Mouse (Mus musculus) ES-E14 (cell line): Measurements from ENCODE around the gene Cacna1e.

Experiments used
- CHD2 ChIP-seq: IDR thresholded peaks from 2 replicates; pipeline ENCODE4 v1.6.1; 2014; ENCODE audit warnings: mild to moderate bottlenecking, low read depth, low read length, inconsistent platforms
- HCFC1 ChIP-seq: IDR thresholded peaks from 2 replicates; pipeline ENCODE4 v1.6.1; 2012; ENCODE audit warnings: low read length, inconsistent platforms, borderline replicate concordance; ENCODE audit not compliant: insufficient read depth
- MAFK ChIP-seq: IDR thresholded peaks from 2 replicates; pipeline ENCODE4 v1.6.1; 2014; ENCODE audit warnings: mild to moderate bottlenecking, low read depth, low read length, inconsistent platforms; ENCODE audit not compliant: insufficient read depth
- ZNF384 ChIP-seq: IDR thresholded peaks from 2 replicates; pipeline ENCODE4 v1.6.1; 2012; ENCODE audit warnings: low read depth, low read length, inconsistent platforms

- TF ChIP-seq HCFC1, result no peak
- TF ChIP-seq ZNF384, result no peak
- TF ChIP-seq MAFK, result no peak
- no peak for TF ChIP-seq CHD2
Observed at GRCm38 (mm10) chr1:154646156-154646950, 237.9 kb downstream of the Cacna1e start.
